Mouse (Mus musculus) CD4-positive naive resting alpha-beta T cell, adult 76 days (primary cell): ENCODE data around the gene Ppp1cb. TPM values are rescaled to one million over a fixed set of nuclear protein-coding genes. Genes with fewer than 3 reads are reported as not detected.

ENCODE experiments used
- total RNA-seq: library from RNA; stranded (reverse); gene quantifications from one replicate; pipeline ENCODE4 v1.2.4, GENCODE M21; 2023

The Ppp1cb gene
- total RNA-seq: 223 TPM

GRCm38 (mm10) chr5:32458408-32459143, at the start of gene Ppp1cb:
Ppp1cb (plus strand) TSS chr5:32458843.

Other genes with a start within 250 kb of the Ppp1cb start
- gene Plb1, start 226.1 kb upstream of the Ppp1cb start, total RNA-seq: not detected
- gene Yes1, start 152.3 kb downstream of the Ppp1cb start, total RNA-seq: 3.9 TPM